Mouse (Mus musculus): ENCODE measurements at regions not wholly inside any gene's neighbourhood (a gene's known extent, or its start where the extent isn't known, plus 50 kb on each side); places are given as distances from the start of the nearest gene placed in this dataset.

GRCm38 (mm10) chr17:4668511-4668910 lies 325.6 kb upstream of the Arid1b start:
- DNase-seq (ENCODE audit: low spot score) = no peak

GRCm38 (mm10) chr17:4673271-4673670 lies 320.9 kb upstream of the Arid1b start:
- DNase-seq (ENCODE audit: low spot score) = no peak

- no peak for DNase-seq (ENCODE audit: low spot score)
Observed at GRCm38 (mm10) chr17:4706421-4706820, 287.7 kb upstream of the Arid1b start.

GRCm38 (mm10) chr17:4721061-4721460 lies 273.1 kb upstream of the Arid1b start:
- DNase-seq (ENCODE audit: low spot score) = no peak

- no peak for DNase-seq (ENCODE audit: low spot score)
Observed at GRCm38 (mm10) chr17:4724031-4724430, 270.1 kb upstream of the Arid1b start.

GRCm38 (mm10) chr17:4726331-4726741 lies 267.8 kb upstream of the Arid1b start:
- DNase-seq (ENCODE audit: low spot score) = no peak

- no peak for DNase-seq (ENCODE audit: low spot score)
Observed at GRCm38 (mm10) chr17:4734412-4734881, 259.7 kb upstream of the Arid1b start.

- no peak for DNase-seq (ENCODE audit: low spot score)
Observed at GRCm38 (mm10) chr17:4735185-4735584, 258.9 kb upstream of the Arid1b start.

- DNase-seq (ENCODE audit: low spot score) = no peak
Observed at GRCm38 (mm10) chr17:4736689-4737088, 257.4 kb upstream of the Arid1b start.

- DNase-seq (ENCODE audit: low spot score) = no peak
Observed at GRCm38 (mm10) chr17:4738717-4739485, 255.2 kb upstream of the Arid1b start.

- no peak for DNase-seq (ENCODE audit: low spot score)
Observed at GRCm38 (mm10) chr17:4740784-4741183, 253.3 kb upstream of the Arid1b start.

GRCm38 (mm10) chr17:4742314-4742713 lies 251.8 kb upstream of the Arid1b start:
- DNase-seq (ENCODE audit: low spot score) = no peak

- DNase-seq (ENCODE audit: low spot score) = no peak
Observed at GRCm38 (mm10) chr17:4762956-4763355, 231.2 kb upstream of the Arid1b start.

- DNase-seq (ENCODE audit: low spot score) = no peak
Observed at GRCm38 (mm10) chr17:4765723-4766122, 228.4 kb upstream of the Arid1b start.

GRCm38 (mm10) chr17:4767947-4768522 lies 226.1 kb upstream of the Arid1b start:
- DNase-seq (ENCODE audit: low spot score) = no peak

- DNase-seq (ENCODE audit: low spot score) = no peak
Observed at GRCm38 (mm10) chr17:4769284-4769683, 224.8 kb upstream of the Arid1b start.

- no peak for DNase-seq (ENCODE audit: low spot score)
Observed at GRCm38 (mm10) chr17:4770052-4770451, 224.1 kb upstream of the Arid1b start.

- peak; percentile 70 for DNase-seq (ENCODE audit: low spot score)
Observed at GRCm38 (mm10) chr17:4778161-4778560, 216.0 kb upstream of the Arid1b start.

GRCm38 (mm10) chr17:4779017-4779416 lies 215.1 kb upstream of the Arid1b start:
- no peak for DNase-seq (ENCODE audit: low spot score)

- no peak for DNase-seq (ENCODE audit: low spot score)
Observed at GRCm38 (mm10) chr17:4781586-4781985, 212.5 kb upstream of the Arid1b start.

- no peak for DNase-seq (ENCODE audit: low spot score)
Observed at GRCm38 (mm10) chr17:4784296-4784695, 209.8 kb upstream of the Arid1b start.

GRCm38 (mm10) chr17:4785281-4785839 lies 208.8 kb upstream of the Arid1b start:
- no peak for DNase-seq (ENCODE audit: low spot score)

GRCm38 (mm10) chr17:4786524-4786923 lies 207.6 kb upstream of the Arid1b start:
- DNase-seq (ENCODE audit: low spot score) = no peak
